Mouse (Mus musculus): ENCODE data around the gene Ppil4. TPM values are rescaled to one million over a fixed set of nuclear protein-coding genes. Genes with fewer than 3 reads are reported as not detected.

Gene Ppil4
- polyA plus RNA-seq, 1 experiment from 2014 or later = 33.0 TPM

Small RNA genes within 50 kb of the gene (microRNA-seq; reads per million reads assigned to microRNA genes)
- gene Mir5104 = 2.4 reads per million, percentile 2 among the genes with 10 or more reads in this experiment

Other genes starting within 250 kb of the Ppil4 start
- 3.2 and 3.9 TPM in 2 replicates for gene Lrp11, start 203.1 kb upstream of the Ppil4 start, polyA plus RNA-seq (2016; fragmentation: Nextera tagmentation; extraction: Ambion mirVana)
- 34.5 and 39.7 TPM in 2 replicates for gene Nup43, start 125.4 kb upstream of the Ppil4 start, polyA plus RNA-seq (2016; fragmentation: Nextera tagmentation; extraction: Ambion mirVana)
- 131 and 134 TPM in 2 replicates for gene Pcmt1, start 111.8 kb upstream of the Ppil4 start, polyA plus RNA-seq (2016; fragmentation: Nextera tagmentation; extraction: Ambion mirVana)
- gene Lats1, start 111.7 kb upstream of the Ppil4 start, polyA plus RNA-seq (2016; fragmentation: Nextera tagmentation; extraction: Ambion mirVana) = 5.5 and 5.8 TPM in 2 replicates
- 33.4 and 37.0 TPM in 2 replicates for gene Katna1, start 66.9 kb upstream of the Ppil4 start, polyA plus RNA-seq (2016; fragmentation: Nextera tagmentation; extraction: Ambion mirVana)
- gene Ginm1, start 67 bp upstream of the Ppil4 start, polyA plus RNA-seq (2016; fragmentation: Nextera tagmentation; extraction: Ambion mirVana) = 78.5 and 80.5 TPM in 2 replicates
- gene Zc3h12d, start 39.6 kb downstream of the Ppil4 start, polyA plus RNA-seq (2016; fragmentation: Nextera tagmentation; extraction: Ambion mirVana) = 0.15 and 0.22 TPM in 2 replicates
- gene Tab2, start 163.3 kb downstream of the Ppil4 start, polyA plus RNA-seq (2016; fragmentation: Nextera tagmentation; extraction: Ambion mirVana) = 24.0 and 25.4 TPM in 2 replicates

All from heart, embryonic 12.5 days (tissue).